Mouse (Mus musculus) neural tube, embryonic 12.5 days (tissue): ENCODE measurements around the gene Cpt2. TPM values are rescaled to one million over a fixed set of nuclear protein-coding genes. Genes with fewer than 3 reads are reported as not detected.

Experiments
- ATAC-seq: fragments of 200-750 bp; cut with Nextera tagmentation; 2 replicates; pipeline ENCODE4 v1.8.0; 2017; ENCODE audit warnings: low read depth, mild to moderate bottlenecking, moderate TSS enrichment, moderate library complexity; ENCODE audit not compliant: low FRiP score
- H3K27ac ChIP-seq: fragments of 300-500 bp; sonication (generic); 2 replicates; pipeline ENCODE4 v1.5.1; 2016
- H3K27me3 ChIP-seq: fragments of 300-500 bp; sonication (generic); replicated peaks from 2 replicates; pipeline ENCODE4 v1.6.1; 2016; ENCODE audit warnings: mild to moderate bottlenecking
- H3K36me3 ChIP-seq: fragments of 300-500 bp; sonication (generic); 2 replicates; pipeline ENCODE4 v1.6.1; 2016; ENCODE audit warnings: mild to moderate bottlenecking
- H3K4me1 ChIP-seq: fragments of 300-500 bp; sonication (generic); 2 replicates; pipeline ENCODE4 v1.6.1; 2016
- H3K4me2 ChIP-seq: fragments of 300-500 bp; sonication (generic); replicated peaks from 2 replicates; pipeline ENCODE4 v1.6.1; 2016; ENCODE audit warnings: mild to moderate bottlenecking
- H3K4me3 ChIP-seq: fragments of 300-500 bp; sonication (generic); 2 replicates; pipeline ENCODE4 v1.5.1; 2016
- H3K9ac ChIP-seq: fragments of 300-500 bp; sonication (generic); 2 replicates; pipeline ENCODE4 v1.6.1; 2016; ENCODE audit warnings: mild to moderate bottlenecking
- H3K9me3 ChIP-seq: fragments of 300-500 bp; sonication (generic); 2 replicates; pipeline ENCODE4 v1.6.1; 2016; ENCODE audit warnings: mild to moderate bottlenecking
- WGBS: fragments of 180-500 bp; shearing (Covaris S2); methylation state at CpG from one replicate; pipeline ENCODE4 v1.1.7; 2016; 5-methylcytosine and 5-hydroxymethylcytosine counted together
- polyA plus RNA-seq: library from polyadenylated mRNA; unstranded; fragments of >200 nt; fragmentation: Nextera tagmentation; extraction: Ambion mirVana; gene quantifications from 2 replicates; pipeline ENCODE4 v1.2.1, GENCODE M21; 2016

Cpt2 gene
- polyA plus RNA-seq, 1 experiment from 2014 or later = 30.0 TPM

DNA sequence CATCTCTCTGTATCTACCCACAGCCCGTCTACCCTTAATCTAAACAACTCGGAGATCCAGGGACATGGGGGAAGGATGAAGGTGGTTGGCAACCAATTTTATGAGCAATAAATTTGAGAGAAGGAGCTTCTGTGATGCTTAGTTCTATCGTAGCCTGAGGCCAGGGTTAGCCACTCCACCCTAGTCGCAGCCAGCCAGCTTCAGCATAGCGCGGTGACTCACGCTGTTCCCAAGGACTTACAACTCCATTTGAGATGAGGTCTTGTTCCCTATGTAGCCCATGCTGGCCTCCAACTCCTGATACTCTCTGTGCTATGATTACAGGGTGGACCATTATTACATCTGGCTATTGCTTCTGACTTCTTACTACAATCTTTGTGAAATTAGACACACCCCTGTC, 19.3 kb upstream of the Cpt2 start:
- WGBS = 93% methylated on average over 7 of the region's 7 CpGs
- ATAC-seq = no peak

GRCm38 (mm10) chr4:107938124-107938523, 14.7 kb upstream of the Cpt2 start:
- Histone ChIP-seq H3K4me2 (no peak overlapping the region), H3K36me3 (no peaks in the 10 kb centered on the region), H3K27ac (no peak overlapping the region), H3K9ac (no peak overlapping the region), H3K9me3 (no peaks in the 10 kb centered on the region), H3K27me3 (no peaks in the 10 kb centered on the region), H3K4me1 (no peaks in the 10 kb centered on the region), H3K4me3 (no peak overlapping the region)
- 89% methylated on average over 2 of the region's 2 CpGs for WGBS
- ATAC-seq = no peak

More for the DNA sequence above, 19.3 kb upstream of the Cpt2 start:
- Histone ChIP-seq H3K4me3 (no peak overlapping the region), H3K9ac (no peak overlapping the region), H3K4me2 (no peak overlapping the region), H3K27me3 (no peaks in the 10 kb centered on the region), H3K9me3 (no peaks in the 10 kb centered on the region), H3K36me3 (no peaks in the 10 kb centered on the region), H3K27ac (no peak overlapping the region), H3K4me1 (no peaks in the 10 kb centered on the region)

GRCm38 (mm10) chr4:107937338-107937737, 13.9 kb upstream of the Cpt2 start:
- Histone ChIP-seq H3K4me3 (no peak overlapping the region), H3K9ac (no peak overlapping the region), H3K36me3 (no peaks in the 10 kb centered on the region), H3K27ac (no peak overlapping the region), H3K4me2 (no peak overlapping the region), H3K4me1 (no peaks in the 10 kb centered on the region), H3K9me3 (no peaks in the 10 kb centered on the region), H3K27me3 (no peaks in the 10 kb centered on the region)
- no peak for ATAC-seq
- WGBS = 32% methylated on average over 6 of the region's 6 CpGs

DNA sequence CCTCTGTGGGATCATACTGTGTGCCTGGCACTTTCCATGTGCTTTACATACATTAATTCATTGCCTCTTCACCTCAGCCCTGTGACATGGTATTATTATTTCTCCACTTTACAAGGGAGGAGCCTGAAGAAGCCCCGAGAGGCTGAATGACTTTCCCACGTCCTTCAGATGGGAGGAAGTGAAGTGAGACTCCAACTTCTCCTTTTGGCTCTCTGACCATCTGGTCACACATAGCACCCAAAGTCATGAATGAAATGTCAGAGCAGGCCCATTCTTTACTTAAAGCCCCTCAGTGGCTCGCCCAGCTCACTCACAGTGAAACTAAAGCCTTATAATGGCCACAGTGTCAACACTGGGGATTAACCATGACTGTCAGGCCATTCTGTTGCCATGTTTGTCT, 11.8 kb upstream of the Cpt2 start:
- Histone ChIP-seq H3K27me3 (no peaks in the 10 kb centered on the region), H3K4me3 (no peak overlapping the region), H3K36me3 (no peaks in the 10 kb centered on the region), H3K4me2 (no peak overlapping the region), H3K27ac (no peak overlapping the region), H3K4me1 (no peaks in the 10 kb centered on the region), H3K9ac (no peak overlapping the region), H3K9me3 (no peaks in the 10 kb centered on the region)
- ATAC-seq = no peak
- 59% methylated on average over 3 of the region's 3 CpGs for WGBS

- H3K27ac ChIP-seq = no peak overlapping the region
- no peak overlapping the region for H3K9ac ChIP-seq
- no peak overlapping the region for H3K4me2 ChIP-seq
- no peaks in the 10 kb centered on the region for H3K9me3 ChIP-seq
- no peak overlapping the region for H3K4me3 ChIP-seq
- H3K36me3 ChIP-seq = no peaks in the 10 kb centered on the region
- no peaks in the 10 kb centered on the region for H3K4me1 ChIP-seq
- WGBS = 80% methylated on average over 8 of the region's 8 CpGs
- ATAC-seq = no peak
- H3K27me3 ChIP-seq = no peaks in the 10 kb centered on the region
Measured at GRCm38 (mm10) chr4:107933239-107933638, 9.8 kb upstream of the Cpt2 start.

- H3K4me2 ChIP-seq = no peak overlapping the region
- H3K9ac ChIP-seq = no peak overlapping the region
- WGBS = 77% methylated on average over 3 of the region's 3 CpGs
- no peak overlapping the region for H3K27ac ChIP-seq
- ATAC-seq = no peak
- no peaks in the 10 kb centered on the region for H3K4me1 ChIP-seq
- H3K36me3 ChIP-seq = no peaks in the 10 kb centered on the region
- no peaks in the 10 kb centered on the region for H3K27me3 ChIP-seq
- H3K4me3 ChIP-seq = no peak overlapping the region
- H3K9me3 ChIP-seq = no peaks in the 10 kb centered on the region
Measured at GRCm38 (mm10) chr4:107931453-107931852, 8.0 kb upstream of the Cpt2 start.

- Histone ChIP-seq H3K27me3 (no peaks in the 10 kb centered on the region), H3K9ac (no peak overlapping the region), H3K36me3 (no peaks in the 10 kb centered on the region), H3K4me3 (no peak overlapping the region), H3K27ac (no peak overlapping the region), H3K4me1 (no peaks in the 10 kb centered on the region), H3K9me3 (no peaks in the 10 kb centered on the region), H3K4me2 (no peak overlapping the region)
- no peak for ATAC-seq
- WGBS = 91% methylated on average over 2 of the region's 2 CpGs
Measured at GRCm38 (mm10) chr4:107928726-107929125, 5.3 kb upstream of the Cpt2 start.

- 67% methylated on average over 2 of the region's 2 CpGs for whole genome bisulfite sequencing
- no peak for ATAC-seq
- H3K4me3 ChIP-seq = no peak overlapping the region
- no peaks in the 10 kb centered on the region for H3K36me3 ChIP-seq
- no peak overlapping the region for H3K4me2 ChIP-seq
- H3K9ac ChIP-seq = no peak overlapping the region
- H3K27ac ChIP-seq = no peak overlapping the region
- no peaks in the 10 kb centered on the region for H3K9me3 ChIP-seq
- H3K27me3 ChIP-seq = no peaks in the 10 kb centered on the region
- no peaks in the 10 kb centered on the region for H3K4me1 ChIP-seq
Measured at GRCm38 (mm10) chr4:107928269-107928668, 4.9 kb upstream of the Cpt2 start.

- Histone ChIP-seq H3K27ac (no peak overlapping the region), H3K9me3 (no peaks in the 10 kb centered on the region), H3K4me1 (peaks cover 13% of the 10 kb centered on the region; the same call in 1 of the 2 replicates), H3K27me3 (no peaks in the 10 kb centered on the region), H3K36me3 (no peaks in the 10 kb centered on the region), H3K9ac (no peak overlapping the region), H3K4me2 (peak overlapping the region; percentile 85), H3K4me3 (peak overlapping the region; percentile 69)
- WGBS = 46% methylated on average over 7 of the region's 7 CpGs
- peak; percentile 42 for ATAC-seq
Measured at GRCm38 (mm10) chr4:107923803-107924194, 389 bp upstream of the Cpt2 start.

DNA sequence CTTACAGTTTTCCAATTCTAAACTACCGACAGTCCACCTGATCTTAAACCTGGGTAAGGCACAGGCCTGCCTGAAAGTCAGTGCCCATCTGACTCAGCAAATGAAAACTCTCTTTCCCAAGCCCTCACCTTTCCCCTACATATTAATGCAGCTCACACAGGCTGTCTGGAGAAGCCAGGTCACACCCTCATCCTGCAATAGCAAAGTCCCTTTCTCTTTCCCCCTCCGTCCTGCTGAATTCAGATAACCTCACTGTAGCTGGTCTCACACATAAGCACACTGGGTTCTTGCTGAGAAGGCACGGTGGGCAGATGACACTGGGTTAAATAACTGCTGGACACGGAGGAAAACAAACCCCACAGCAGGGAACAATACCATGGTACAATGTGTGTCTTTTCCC, 1.5 kb downstream of the Cpt2 start:
- Histone ChIP-seq H3K4me1 (peaks cover 13% of the 10 kb centered on the region; the same call in 1 of the 2 replicates), H3K36me3 (no peaks in the 10 kb centered on the region), H3K27me3 (no peaks in the 10 kb centered on the region), H3K4me2 (peak overlapping the region; percentile 85), H3K9ac (no peak overlapping the region), H3K4me3 (no peak overlapping the region), H3K9me3 (no peaks in the 10 kb centered on the region), H3K27ac (no peak overlapping the region)
- no peak for ATAC-seq
- WGBS = 54% methylated on average over 4 of the region's 4 CpGs

DNA sequence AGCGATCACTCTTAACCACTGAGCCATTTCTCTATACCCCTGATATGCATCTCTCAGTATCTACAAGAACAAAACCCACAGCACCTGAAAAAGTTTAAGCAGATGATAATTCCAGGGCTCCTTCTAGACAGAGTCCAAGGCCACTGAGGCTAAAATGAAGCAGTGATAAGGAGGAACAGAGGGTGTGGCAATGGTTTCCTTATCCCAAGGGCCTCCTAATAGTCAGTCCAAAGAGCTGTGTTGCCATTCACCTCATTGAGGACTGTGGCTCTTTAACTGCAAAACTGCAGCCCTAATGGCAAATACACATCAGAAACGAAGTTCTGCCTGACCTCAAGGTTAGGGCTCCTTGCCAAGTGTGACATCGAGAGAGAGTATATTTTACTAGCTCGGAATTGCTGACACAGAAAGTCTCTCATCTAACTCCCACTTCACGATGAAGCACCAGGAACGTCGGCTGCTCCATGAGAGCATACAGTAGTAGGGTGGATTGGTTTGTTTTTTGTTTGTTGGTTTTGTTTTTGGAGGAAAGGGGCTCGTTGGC, 2.2 kb downstream of the Cpt2 start:
- Histone ChIP-seq H3K4me2 (no peak overlapping the region), H3K9me3 (no peaks in the 10 kb centered on the region), H3K27ac (no peak overlapping the region), H3K4me3 (no peak overlapping the region), H3K27me3 (no peaks in the 10 kb centered on the region), H3K36me3 (no peaks in the 10 kb centered on the region), H3K4me1 (peaks cover 13% of the 10 kb centered on the region; the same call in 1 of the 2 replicates), H3K9ac (no peak overlapping the region)
- WGBS = 86% methylated on average over 8 of the region's 8 CpGs
- no peak for ATAC-seq

- H3K4me1 ChIP-seq = peaks cover 13% of the 10 kb centered on the region; the same call in 1 of the 2 replicates
- H3K9ac ChIP-seq = no peak overlapping the region
- no peak overlapping the region for H3K27ac ChIP-seq
- no peak overlapping the region for H3K4me3 ChIP-seq
- no peaks in the 10 kb centered on the region for H3K36me3 ChIP-seq
- ATAC-seq = no peak
- WGBS = 93% methylated on average over 2 of the region's 2 CpGs
- no peaks in the 10 kb centered on the region for H3K9me3 ChIP-seq
- H3K4me2 ChIP-seq = no peak overlapping the region
- H3K27me3 ChIP-seq = no peaks in the 10 kb centered on the region
Measured at GRCm38 (mm10) chr4:107920336-107920735, 3.1 kb downstream of the Cpt2 start.

DNA sequence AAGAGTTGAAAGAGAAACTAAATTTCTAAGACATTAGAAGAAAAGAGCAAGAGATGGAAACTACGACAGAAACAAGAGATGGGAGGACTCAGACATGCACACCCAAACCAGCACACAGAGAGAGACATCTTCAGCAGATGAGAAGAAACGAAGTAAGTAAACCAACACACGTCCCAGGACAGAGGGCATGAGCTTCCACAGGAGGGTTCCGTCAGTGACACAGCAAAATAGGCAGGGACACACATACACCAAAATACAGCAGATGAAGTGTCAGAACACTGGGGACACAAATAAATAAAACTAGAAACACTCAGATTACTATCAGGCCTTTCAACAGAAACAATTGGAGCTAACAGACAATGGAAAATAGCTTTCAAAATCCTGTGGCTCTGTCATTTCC, 13.4 kb downstream of the Cpt2 start:
- H3K27me3 ChIP-seq = no peaks in the 10 kb centered on the region
- no peak overlapping the region for H3K9ac ChIP-seq
- no peak for ATAC-seq
- no peaks in the 10 kb centered on the region for H3K9me3 ChIP-seq
- no peak overlapping the region for H3K4me3 ChIP-seq
- no peak overlapping the region for H3K4me2 ChIP-seq
- WGBS = 94% methylated on average over 4 of the region's 4 CpGs
- H3K4me1 ChIP-seq = no peaks in the 10 kb centered on the region
- no peak overlapping the region for H3K27ac ChIP-seq
- peaks cover 39% of the 10 kb centered on the region for H3K36me3 ChIP-seq
